Mouse (Mus musculus) 3134 (cell line): ENCODE measurements around the gene Xndc1.

ENCODE experiments used
- DNase-seq: peaks from one replicate; pipeline ENCODE4 v3.0.0-alpha.2; 2011; ENCODE audit warnings: low spot score; ENCODE audit not compliant: insufficient read length; ENCODE audit errors: extremely low read depth

The Xndc1 gene

GRCm38 (mm10) chr7:102080311-102080710 is 15.0 kb downstream of the Xndc1 start:
- DNase-seq = no peak

- no peak for DNase-seq
These were observed 16.5 kb downstream of the Xndc1 start for GRCm38 (mm10) chr7:102081784-102082183.

- no peak for DNase-seq
These were observed 17.5 kb downstream of the Xndc1 start, which contains the start of gene Trpc2 for GRCm38 (mm10) chr7:102082816-102083215. TSS of gene Trpc2 (plus strand) at chr7:102083116.

DNA sequence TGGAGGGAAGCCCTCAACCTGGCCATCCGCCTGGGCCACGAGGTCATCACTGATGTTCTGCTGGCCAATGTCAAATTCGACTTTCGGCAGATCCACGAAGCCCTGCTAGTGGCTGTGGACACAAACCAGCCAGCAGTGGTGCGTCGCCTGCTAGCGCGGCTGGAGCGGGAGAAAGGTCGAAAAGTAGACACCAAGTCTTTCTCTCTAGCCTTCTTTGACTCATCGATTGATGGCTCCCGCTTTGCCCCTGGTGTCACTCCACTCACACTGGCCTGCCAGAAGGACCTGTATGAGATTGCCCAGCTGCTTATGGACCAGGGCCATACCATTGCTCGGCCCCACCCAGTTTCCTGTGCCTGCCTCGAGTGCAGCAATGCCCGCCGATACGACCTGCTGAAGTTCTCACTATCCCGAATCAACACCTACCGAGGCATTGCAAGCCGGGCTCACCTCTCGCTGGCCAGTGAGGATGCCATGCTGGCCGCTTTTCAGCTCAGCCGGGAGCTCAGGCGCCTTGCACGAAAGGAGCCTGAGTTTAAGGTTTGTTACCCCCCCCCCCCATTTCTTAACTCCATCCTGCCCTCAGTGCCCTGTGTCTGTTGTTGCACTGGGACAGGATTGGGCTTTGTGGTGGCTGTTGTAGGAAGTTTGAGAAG is 18.9 kb downstream of the Xndc1 start:
- no peak for DNase-seq

GRCm38 (mm10) chr7:102087336-102087735 is 22.0 kb downstream of the Xndc1 start:
- DNase-seq = no peak

DNA sequence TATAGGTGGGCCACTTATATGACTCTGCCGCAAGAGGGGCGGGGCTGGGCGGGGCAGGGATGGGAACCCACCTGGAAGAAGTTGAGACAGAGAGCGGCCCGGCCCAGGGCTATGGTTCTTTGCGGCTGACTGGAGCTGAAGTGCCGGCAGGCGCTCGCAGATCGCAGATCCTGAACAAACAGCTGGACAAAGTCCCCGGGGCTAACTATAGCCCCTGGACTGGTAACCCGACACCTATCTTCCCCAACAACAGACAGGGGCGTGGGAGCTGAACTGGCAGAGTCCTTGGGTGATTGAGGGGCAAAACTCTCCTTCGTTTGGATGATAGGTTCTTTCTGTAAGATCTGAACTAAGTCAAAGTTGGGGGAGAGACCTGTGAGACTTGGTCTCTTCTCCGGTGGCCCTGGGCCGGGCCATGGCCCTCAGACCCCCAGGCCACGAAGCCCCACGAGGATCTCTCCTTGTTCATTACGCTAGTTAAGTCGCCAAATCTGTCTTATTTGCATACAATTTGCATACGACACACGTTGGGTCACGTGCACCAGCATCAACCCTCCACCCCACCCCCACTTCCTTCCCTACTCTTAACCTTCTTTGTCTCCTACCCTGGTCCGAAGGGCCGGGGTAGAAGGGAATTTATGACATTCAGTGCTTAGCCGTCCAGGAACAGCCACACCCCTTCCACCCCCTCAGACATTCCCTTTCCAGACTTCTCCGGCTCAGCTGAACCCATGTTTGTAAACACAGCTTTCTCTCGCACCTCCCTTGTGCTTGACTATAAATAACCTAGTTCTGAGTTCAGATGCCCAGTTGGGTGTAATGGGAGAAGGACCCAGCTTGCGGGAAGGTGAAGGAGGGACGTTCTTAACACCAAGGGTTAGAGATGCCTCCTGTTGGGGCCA is 34.7 kb downstream of the Xndc1 start:
- DNase-seq = no peak

GRCm38 (mm10) chr7:102100868-102101267 is 35.6 kb downstream of the Xndc1 start:
- DNase-seq = no peak

DNA sequence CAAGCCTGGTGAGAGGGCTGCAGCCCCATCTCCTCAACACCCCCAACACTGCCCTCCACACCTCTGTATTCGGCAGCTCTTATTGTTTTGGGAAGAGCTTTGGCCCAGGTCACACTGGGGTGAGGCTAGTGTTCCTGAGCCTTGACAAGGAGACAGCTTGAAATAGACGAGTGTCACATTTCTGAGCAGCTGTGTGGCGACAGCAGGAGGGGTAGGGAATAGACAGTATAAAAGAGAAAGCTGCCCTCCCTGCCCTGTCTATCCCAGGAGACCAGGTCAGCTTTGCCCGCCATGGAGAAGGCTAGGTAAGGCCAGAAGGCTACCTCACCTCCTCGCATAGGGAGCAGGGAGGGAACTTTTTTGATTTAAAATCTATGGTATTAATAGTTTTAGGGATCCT is 36.2 kb downstream of the Xndc1 start, which contains the start of gene Art1:
Gene Art1, plus strand, starts transcription at position 257 of the 400 bp plus-strand sequence.
- DNase-seq = no peak

- DNase-seq = no peak
These were observed 36.9 kb downstream of the Xndc1 start for GRCm38 (mm10) chr7:102102241-102102640.

GRCm38 (mm10) chr7:102102696-102103095 is 37.4 kb downstream of the Xndc1 start:
- peak; percentile 33 for DNase-seq

DNA sequence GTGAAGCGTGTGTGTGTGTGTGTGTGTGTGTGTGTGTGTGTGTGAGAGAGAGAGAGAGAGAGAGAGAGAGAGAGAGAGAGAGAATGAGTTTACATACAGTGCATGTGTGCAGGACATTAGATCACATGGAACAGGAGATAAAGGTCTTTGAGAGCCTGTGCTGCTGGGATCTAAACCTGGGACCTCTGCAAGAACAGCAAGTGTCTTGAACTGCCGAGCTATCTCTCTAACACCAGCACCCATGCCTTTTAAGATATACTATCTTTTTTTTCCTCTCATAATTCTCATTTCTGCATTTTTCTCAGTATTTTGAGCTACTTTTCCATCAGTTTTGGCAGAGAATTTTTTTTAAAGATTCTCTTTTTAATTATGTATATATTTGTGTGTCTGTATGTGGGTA is 38.2 kb downstream of the Xndc1 start:
- DNase-seq = no peak

DNA sequence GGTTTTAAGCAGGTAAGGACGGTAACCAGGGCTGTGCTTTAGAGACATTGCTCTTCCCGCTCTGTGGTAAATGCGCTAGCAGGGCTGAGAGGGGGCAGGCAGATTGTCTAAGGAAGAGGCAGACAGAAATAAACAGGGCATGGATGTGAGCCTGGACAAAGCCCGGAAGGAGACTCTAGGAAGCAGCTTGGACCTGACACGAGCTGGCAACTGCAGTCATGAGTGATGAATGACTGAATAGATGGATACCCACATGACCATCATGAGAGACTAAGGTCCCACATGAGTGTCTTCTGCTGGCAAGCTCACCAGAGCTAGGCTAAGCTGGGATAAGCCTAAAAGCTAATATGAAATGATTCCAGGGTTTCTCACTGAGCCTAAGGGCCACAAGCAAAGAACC is 38.8 kb downstream of the Xndc1 start:
- DNase-seq = no peak

DNA sequence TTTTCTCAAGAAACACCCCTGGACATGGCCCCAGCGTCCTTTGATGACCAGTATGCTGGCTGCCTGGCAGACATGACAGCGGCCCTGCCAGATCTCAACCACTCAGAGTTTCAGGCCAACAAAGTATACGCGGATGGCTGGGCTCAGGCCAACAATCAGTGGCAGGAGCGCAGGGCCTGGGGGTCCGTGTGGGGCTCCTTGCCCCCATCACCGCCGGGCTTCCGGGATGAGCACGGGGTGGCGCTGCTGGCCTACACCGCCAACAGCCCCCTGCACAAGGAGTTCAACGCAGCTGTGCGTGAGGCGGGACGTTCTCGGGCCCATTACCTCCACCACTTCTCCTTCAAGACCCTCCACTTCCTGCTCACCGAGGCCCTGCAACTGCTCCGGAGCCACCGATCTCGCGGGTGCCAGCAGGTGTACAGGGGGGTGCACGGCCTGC is 41.4 kb downstream of the Xndc1 start:
- DNase-seq = no peak

DNA sequence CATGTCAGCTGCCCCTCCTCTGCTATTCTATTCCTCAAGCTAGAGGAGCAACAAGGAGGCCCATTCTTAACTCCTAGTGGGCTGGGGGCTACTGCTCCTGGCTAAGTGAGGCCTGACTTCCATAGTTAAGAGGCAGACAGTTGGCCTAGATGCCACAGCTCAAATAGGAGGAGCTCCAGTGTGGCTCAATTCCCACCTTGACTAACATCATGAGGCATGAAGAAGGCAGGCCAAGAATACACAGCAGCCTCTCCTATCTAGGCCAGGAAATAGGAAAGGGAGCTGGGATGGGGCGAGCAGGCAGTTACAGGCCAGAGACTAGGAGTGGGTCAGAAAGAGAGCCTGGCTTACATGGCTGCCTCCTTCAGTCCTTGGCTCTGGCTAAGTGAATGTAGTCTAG is 42.9 kb downstream of the Xndc1 start:
- DNase-seq = no peak

- no peak for DNase-seq
These were observed 43.9 kb downstream of the Xndc1 start, which contains the start of gene Art5 for GRCm38 (mm10) chr7:102109171-102109570. TSS of gene Art5 (minus strand) at chr7:102109489.

- no peak for DNase-seq
These were observed 44.4 kb downstream of the Xndc1 start for GRCm38 (mm10) chr7:102109746-102110145.

DNA sequence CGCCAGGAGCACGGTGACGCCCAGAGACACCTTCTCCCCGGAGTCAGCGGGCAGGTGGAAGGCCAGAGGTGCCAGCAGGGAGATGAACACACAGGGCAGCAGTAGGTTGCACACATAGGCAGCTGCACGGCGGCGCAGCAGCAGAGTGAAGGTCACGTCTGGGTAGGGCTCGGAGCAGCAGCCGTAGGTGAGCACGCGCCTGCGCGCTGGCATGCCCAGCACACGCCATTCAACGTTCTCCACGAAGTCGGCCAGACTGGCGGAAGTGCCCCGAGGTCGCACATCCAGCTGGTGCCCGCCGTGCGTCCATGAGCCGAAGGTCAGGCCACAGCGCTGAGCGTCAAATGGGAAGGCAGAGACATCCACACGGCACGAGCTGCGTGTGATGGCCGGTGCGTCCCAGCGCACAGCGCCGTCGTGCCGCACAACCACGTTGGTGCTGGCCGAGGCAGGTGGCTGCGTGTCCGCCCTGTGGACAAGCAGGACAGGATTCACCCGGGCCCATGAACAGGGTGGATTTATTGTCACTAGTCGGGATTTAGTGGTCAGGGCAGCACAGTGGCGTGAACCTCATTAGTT is 47.9 kb downstream of the Xndc1 start:
- no peak for DNase-seq

DNA sequence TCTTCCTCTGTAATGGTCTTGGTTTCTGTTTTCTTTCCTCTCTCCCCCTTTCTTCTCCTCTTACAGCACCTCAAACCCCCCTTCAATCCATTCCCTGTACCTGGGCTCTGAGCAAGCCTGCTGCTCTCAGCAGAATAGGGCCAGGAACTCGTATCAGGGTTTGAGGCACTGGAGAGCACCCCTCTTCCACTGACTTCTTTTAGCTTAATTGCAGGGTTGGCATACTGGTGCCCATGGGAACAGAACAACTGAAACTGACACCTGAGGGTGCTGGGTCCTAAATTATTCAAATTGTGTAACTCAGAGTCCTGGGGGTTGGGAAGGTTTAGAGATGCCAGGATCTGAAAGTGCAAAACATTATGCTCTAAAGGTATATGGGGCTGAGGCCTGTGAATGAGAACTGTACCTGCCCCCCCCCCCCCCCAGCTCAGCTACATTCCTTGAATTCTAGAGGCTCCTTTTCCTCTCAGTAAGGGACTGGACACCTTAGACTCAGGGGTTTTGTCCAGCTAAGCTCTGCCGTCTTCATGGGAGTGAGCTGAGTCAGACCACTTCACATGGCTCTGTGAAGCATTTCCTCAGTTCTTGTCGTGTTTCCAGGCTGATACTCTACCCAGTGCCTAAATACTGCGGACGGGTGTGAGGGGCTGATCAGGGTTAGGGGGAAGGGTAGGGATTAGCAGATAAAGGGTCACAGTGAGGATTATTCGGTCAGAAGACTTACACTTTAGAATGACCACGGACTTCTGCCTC is 51.4 kb downstream of the Xndc1 start, which contains the start of gene Chrna10:
Gene Chrna10, minus strand, starts transcription at position 250 of the 753 bp plus-strand sequence.
- no peak for DNase-seq

- DNase-seq = no peak
These were observed 52.1 kb downstream of the Xndc1 start for GRCm38 (mm10) chr7:102117382-102117781.

DNA sequence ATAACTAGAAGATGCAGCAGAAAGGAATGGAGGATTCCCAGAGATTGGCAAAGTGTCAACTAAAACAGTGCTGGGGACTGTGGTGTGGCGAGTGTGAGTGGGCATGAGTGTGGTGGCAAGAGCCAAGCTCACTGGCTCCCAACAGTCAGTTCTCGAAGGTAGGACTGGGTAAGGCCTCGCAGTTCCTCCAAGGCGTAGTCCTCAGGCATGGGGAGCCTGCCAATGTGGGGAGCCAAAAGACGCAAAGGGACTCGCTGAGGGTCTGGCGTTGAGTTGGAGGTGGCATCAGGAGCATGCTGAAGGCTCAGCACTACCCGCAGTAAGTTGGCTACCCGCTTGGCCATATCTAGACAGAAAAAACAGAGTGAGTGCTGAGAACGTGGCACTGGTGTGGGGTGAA is 55.0 kb downstream of the Xndc1 start:
- no peak for DNase-seq

DNA sequence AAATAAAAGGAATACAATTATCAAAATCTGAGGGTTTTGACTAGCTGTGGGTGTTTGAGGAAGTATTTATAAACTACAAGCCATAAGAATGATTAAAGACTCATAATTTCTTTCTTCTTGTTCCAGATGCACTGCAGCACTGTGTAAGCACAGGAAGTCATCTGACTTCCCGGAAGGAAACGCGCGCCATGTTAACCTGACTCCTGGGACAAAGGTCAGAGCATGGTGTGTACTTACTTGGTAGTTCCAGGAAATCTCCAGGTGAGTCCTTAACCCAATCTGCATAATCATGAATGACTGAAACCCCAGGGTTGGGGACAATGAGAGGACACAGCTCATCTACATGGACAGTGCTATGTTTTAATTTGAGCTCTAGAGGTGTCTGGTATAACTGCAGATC is 67.1 kb downstream of the Xndc1 start:
- DNase-seq = no peak
